Mouse (Mus musculus) cerebellum, adult 8-10 months (tissue): ENCODE data around the gene Bud23.
"Not testable (repeated sequence)": the region's sequence is repeated elsewhere in the genome, so short reads cannot be mapped to it uniquely, and the experiment has no call there.

Source experiments
- DNase-seq: peaks from one replicate; pipeline ENCODE4 v3.0.0; 2022

Bud23 gene

GRCm38 (mm10) chr5:135064909-135065446, at the start of gene Bud23:
Gene Bud23 (minus strand): TSS chr5:135064959.
- DNase-seq = not testable (repeated sequence)

- no peak for DNase-seq
Measured at GRCm38 (mm10) chr5:135113782-135114181, 49.0 kb upstream of the Bud23 start.

- DNase-seq = no peak
Measured at GRCm38 (mm10) chr5:135109976-135110375, 45.2 kb upstream of the Bud23 start.

- DNase-seq = no peak
Measured at GRCm38 (mm10) chr5:135109426-135109825, 44.7 kb upstream of the Bud23 start.

- DNase-seq = no peak
Measured at GRCm38 (mm10) chr5:135109017-135109416, 44.3 kb upstream of the Bud23 start.

GRCm38 (mm10) chr5:135107521-135108501, 43.1 kb upstream of the Bud23 start:
- peak; percentile 44 for DNase-seq

GRCm38 (mm10) chr5:135106758-135107256, 42.0 kb upstream of the Bud23 start:
- DNase-seq = peak; percentile 19

GRCm38 (mm10) chr5:135103999-135104660, 39.4 kb upstream of the Bud23 start:
- DNase-seq = no peak

- DNase-seq = no peak
Measured at GRCm38 (mm10) chr5:135100981-135101380, 36.2 kb upstream of the Bud23 start.

- DNase-seq = no peak
Measured at GRCm38 (mm10) chr5:135089653-135090052, 24.9 kb upstream of the Bud23 start, which contains the start of gene Mlxipl. Gene Mlxipl (plus strand): TSS chr5:135089890.

- DNase-seq = no peak
Measured at GRCm38 (mm10) chr5:135086871-135087270, 22.1 kb upstream of the Bud23 start.

GRCm38 (mm10) chr5:135080539-135080938, 15.8 kb upstream of the Bud23 start:
- DNase-seq = no peak

GRCm38 (mm10) chr5:135079578-135079977, 14.8 kb upstream of the Bud23 start:
- no peak for DNase-seq

- no peak for DNase-seq
Measured at GRCm38 (mm10) chr5:135078482-135078810, 13.7 kb upstream of the Bud23 start.

GRCm38 (mm10) chr5:135077564-135078481, 13.1 kb upstream of the Bud23 start, which contains the start of gene Vps37d:
Gene Vps37d (minus strand): TSS chr5:135078266.
- peak; percentile 95 for DNase-seq

- DNase-seq = peak; percentile 37
Measured at GRCm38 (mm10) chr5:135076931-135077505, 12.3 kb upstream of the Bud23 start.

GRCm38 (mm10) chr5:135076368-135076767, 11.6 kb upstream of the Bud23 start:
- DNase-seq = no peak

- no peak for DNase-seq
Measured at GRCm38 (mm10) chr5:135075655-135076054, 10.9 kb upstream of the Bud23 start.

GRCm38 (mm10) chr5:135073349-135074150, 8.8 kb upstream of the Bud23 start:
- no peak for DNase-seq

- no peak for DNase-seq
Measured at GRCm38 (mm10) chr5:135072720-135073119, 8.0 kb upstream of the Bud23 start.

- DNase-seq = no peak
Measured at GRCm38 (mm10) chr5:135072061-135072460, 7.3 kb upstream of the Bud23 start.
